Mouse (Mus musculus) retina, postnatal 1 day (tissue): ENCODE measurements at regions not wholly inside any gene's neighbourhood (a gene's known extent, or its start where the extent isn't known, plus 50 kb on each side); places are given as distances from the start of the nearest gene placed in this dataset.

Experiments used
- DNase-seq: peaks from one replicate; pipeline ENCODE4 v3.0.0-alpha.2; 2012

- no peak for DNase-seq
These were observed 163.5 kb downstream of the Maf start for GRCm38 (mm10) chr8:115544067-115544466.

- no peak for DNase-seq
These were observed 164.7 kb downstream of the Maf start for GRCm38 (mm10) chr8:115542935-115543334.

GRCm38 (mm10) chr8:115539600-115539999 is 168.0 kb downstream of the Maf start:
- no peak for DNase-seq

- no peak for DNase-seq
These were observed 169.4 kb downstream of the Maf start for GRCm38 (mm10) chr8:115538236-115538635.

- DNase-seq, result no peak
These were observed 169.8 kb downstream of the Maf start for GRCm38 (mm10) chr8:115537761-115538160.

- peak; percentile 42 for DNase-seq
These were observed 170.8 kb downstream of the Maf start for GRCm38 (mm10) chr8:115536554-115537346.

GRCm38 (mm10) chr8:115536001-115536400 is 171.6 kb downstream of the Maf start:
- DNase-seq, result peak; percentile 34

- DNase-seq, result no peak
These were observed 173.6 kb downstream of the Maf start for GRCm38 (mm10) chr8:115534030-115534429.

- DNase-seq, result no peak
These were observed 176.3 kb downstream of the Maf start for GRCm38 (mm10) chr8:115531343-115531742.

- DNase-seq, result no peak
These were observed 177.8 kb downstream of the Maf start for GRCm38 (mm10) chr8:115529568-115530342.

- DNase-seq, result no peak
These were observed 178.7 kb downstream of the Maf start for GRCm38 (mm10) chr8:115528879-115529278.

- DNase-seq, result no peak
These were observed 182.4 kb downstream of the Maf start for GRCm38 (mm10) chr8:115525149-115525548.

- no peak for DNase-seq
These were observed 182.9 kb downstream of the Maf start for GRCm38 (mm10) chr8:115524713-115525112.

- DNase-seq, result no peak
These were observed 185.1 kb downstream of the Maf start for GRCm38 (mm10) chr8:115522527-115522926.

- no peak for DNase-seq
These were observed 191.9 kb downstream of the Maf start for GRCm38 (mm10) chr8:115515647-115516046.

GRCm38 (mm10) chr8:115514485-115514884 is 193.1 kb downstream of the Maf start:
- no peak for DNase-seq

GRCm38 (mm10) chr8:115507180-115507579 is 200.4 kb downstream of the Maf start:
- DNase-seq, result no peak

- DNase-seq, result peak; percentile 24
These were observed 200.9 kb downstream of the Maf start for GRCm38 (mm10) chr8:115506741-115507140.

GRCm38 (mm10) chr8:115496016-115496415 is 211.6 kb downstream of the Maf start:
- DNase-seq, result no peak

GRCm38 (mm10) chr8:115494353-115494752 is 213.2 kb downstream of the Maf start:
- DNase-seq, result no peak

- no peak for DNase-seq
These were observed 220.7 kb downstream of the Maf start for GRCm38 (mm10) chr8:115486904-115487303.

- DNase-seq, result no peak
These were observed 226.5 kb downstream of the Maf start for GRCm38 (mm10) chr8:115481136-115481535.

GRCm38 (mm10) chr8:115478406-115479060 is 229.1 kb downstream of the Maf start:
- no peak for DNase-seq

GRCm38 (mm10) chr8:115476071-115476470 is 231.5 kb downstream of the Maf start:
- DNase-seq, result no peak
